Mouse (Mus musculus) lung, embryonic 14.5 days (tissue): ENCODE measurements at regions not wholly inside any gene's neighbourhood (a gene's known extent, or its start where the extent isn't known, plus 50 kb on each side); places are given as distances from the start of the nearest gene placed in this dataset.

ENCODE experiments used
- ATAC-seq: fragments of 200-750 bp; cut with Nextera tagmentation; 2 replicates; pipeline ENCODE4 v1.8.0; 2017; ENCODE audit warnings: mild to moderate bottlenecking, moderate TSS enrichment, moderate library complexity; ENCODE audit not compliant: insufficient read depth
- DNase-seq: peaks from one replicate; pipeline ENCODE4 v3.0.0-alpha.2; 2015
- H3K27ac ChIP-seq: fragments of 300-500 bp; sonication (generic); 2 replicates; pipeline ENCODE4 v1.5.1; 2014; ENCODE audit warnings: low read depth, mild to moderate bottlenecking, moderate library complexity
- H3K27me3 ChIP-seq: fragments of 300-500 bp; sonication (generic); 2 replicates; pipeline ENCODE4 v1.6.1; 2014; ENCODE audit warnings: low read length, control low read depth; ENCODE audit not compliant: insufficient read depth
- H3K36me3 ChIP-seq: fragments of 300-500 bp; sonication (generic); 2 replicates; pipeline ENCODE4 v1.6.1; 2014; ENCODE audit warnings: control low read depth; ENCODE audit not compliant: insufficient read depth
- H3K4me1 ChIP-seq: fragments of 300-500 bp; sonication (generic); 2 replicates; pipeline ENCODE4 v1.6.1; 2014; ENCODE audit warnings: antibody characterized with exemption, control low read depth; ENCODE audit not compliant: insufficient read depth
- H3K4me2 ChIP-seq: fragments of 300-500 bp; sonication (generic); 2 replicates; pipeline ENCODE4 v1.6.1; 2014; ENCODE audit warnings: mild to moderate bottlenecking
- H3K4me3 ChIP-seq: fragments of 300-500 bp; sonication (generic); 2 replicates; pipeline ENCODE4 v1.5.1; 2014; ENCODE audit warnings: low read depth, low read length
- H3K9ac ChIP-seq: fragments of 300-500 bp; sonication (generic); 2 replicates; pipeline ENCODE4 v1.6.1; 2014
- H3K9me3 ChIP-seq: fragments of 300-500 bp; sonication (generic); 2 replicates; pipeline ENCODE4 v1.6.1; 2016; ENCODE audit warnings: low read depth, low read length, control low read depth
- CTCF ChIP-seq: IDR thresholded peaks from 2 replicates; pipeline ENCODE4 v1.5.1; 2016; ENCODE audit warnings: antibody characterized with exemption, low read depth
- WGBS: fragments of 180-500 bp; shearing (Covaris S2); extraction: QIAGEN DNeasy Blood & Tissue Kit; methylation state at CpG from one replicate; pipeline ENCODE4 v1.1.7; 2014; 5-methylcytosine and 5-hydroxymethylcytosine counted together

DNA sequence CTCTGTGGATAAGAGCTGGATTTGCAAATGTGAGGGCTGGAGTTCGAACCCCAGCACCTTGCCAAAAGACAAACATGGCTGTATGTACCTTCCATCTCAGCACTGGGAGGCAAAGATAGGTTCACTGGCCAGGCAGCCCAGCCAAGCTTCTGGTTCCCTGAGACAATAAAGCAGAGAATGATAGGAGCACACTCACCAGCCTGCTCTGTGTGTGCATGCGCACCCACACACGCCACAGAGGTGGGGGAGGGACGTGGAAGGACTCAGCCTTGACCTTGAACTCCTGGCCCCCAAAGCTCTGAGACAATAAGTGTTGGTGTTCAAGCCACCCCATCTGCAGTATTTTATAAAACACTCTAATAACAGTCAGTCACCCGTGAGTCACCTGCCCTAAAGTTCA, 138.1 kb downstream of the Setd4 start:
- no peaks in the 10 kb centered on the region for H3K9me3 ChIP-seq
- H3K27ac ChIP-seq: no peak overlapping the region
- H3K4me3 ChIP-seq: no peak overlapping the region
- no peaks in the 10 kb centered on the region for H3K36me3 ChIP-seq
- TF ChIP-seq CTCF: no peak
- no peak overlapping the region for H3K9ac ChIP-seq
- no peaks in the 10 kb centered on the region for H3K27me3 ChIP-seq
- no peak for ATAC-seq
- H3K4me1 ChIP-seq: peaks cover 11% of the 10 kb centered on the region; the same call in 1 of the 2 replicates
- WGBS: 79% methylated on average over 5 of the region's 5 CpGs
- no peak for DNase-seq
- H3K4me2 ChIP-seq: no peak overlapping the region

DNA sequence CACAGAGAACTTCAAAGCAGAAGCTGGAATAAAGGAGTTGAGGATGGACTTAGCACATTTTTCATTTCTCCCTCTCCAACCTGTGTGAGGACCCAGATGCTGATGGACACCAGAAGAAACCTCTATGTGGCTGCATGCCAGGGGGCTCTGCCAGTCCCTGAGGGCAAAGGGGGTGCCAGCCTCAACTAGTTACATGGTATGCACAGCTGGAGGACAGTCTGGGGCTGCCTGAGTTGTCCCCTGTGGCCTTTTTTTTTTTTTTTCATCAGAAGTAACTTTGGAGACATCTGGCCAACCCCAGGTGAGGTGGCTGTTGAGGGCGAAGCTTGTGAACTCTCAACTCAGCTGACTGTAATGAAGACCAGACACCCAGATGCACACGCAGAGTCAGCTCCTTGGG, 139.0 kb downstream of the Setd4 start:
- 39% methylated on average over 2 of the region's 2 CpGs for WGBS
- DNase-seq (no peak), ATAC-seq (no peak)
- no peak for TF ChIP-seq CTCF
- no peaks in the 10 kb centered on the region for H3K36me3 ChIP-seq
- H3K27ac ChIP-seq: no peak overlapping the region
- H3K4me3 ChIP-seq: no peak overlapping the region
- H3K4me1 ChIP-seq: peaks cover 11% of the 10 kb centered on the region; the same call in 1 of the 2 replicates
- H3K9me3 ChIP-seq: no peaks in the 10 kb centered on the region
- H3K27me3 ChIP-seq: no peaks in the 10 kb centered on the region
- no peak overlapping the region for H3K4me2 ChIP-seq
- no peak overlapping the region for H3K9ac ChIP-seq

DNA sequence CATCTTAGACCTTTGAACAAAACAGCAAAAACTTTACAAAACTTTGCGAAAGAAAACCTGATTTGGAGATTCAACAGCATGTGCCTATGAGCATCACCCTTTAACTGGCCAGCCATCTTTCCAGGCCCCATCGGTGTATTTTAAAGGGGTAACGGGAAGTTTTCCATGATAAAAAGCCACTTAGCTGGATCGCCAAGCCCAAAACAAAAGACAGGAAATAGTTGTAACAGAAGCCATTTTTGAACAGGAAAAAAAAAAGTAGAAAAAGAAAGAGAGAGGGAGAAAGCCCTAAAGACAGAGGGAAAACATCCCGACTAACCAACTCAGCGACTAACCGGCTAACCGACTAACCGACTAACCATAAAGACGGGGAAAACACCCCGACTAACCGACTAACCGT, 140.5 kb downstream of the Setd4 start:
- Histone ChIP-seq H3K36me3 (no peaks in the 10 kb centered on the region), H3K4me2 (no peak overlapping the region), H3K27ac (no peak overlapping the region), H3K9me3 (no peaks in the 10 kb centered on the region), H3K4me1 (peaks cover 15% of the 10 kb centered on the region; the same call in 1 of the 2 replicates), H3K9ac (no peak overlapping the region), H3K4me3 (no peak overlapping the region), H3K27me3 (no peaks in the 10 kb centered on the region)
- ATAC-seq: no peak
- no peak for TF ChIP-seq CTCF
- no peak for DNase-seq
- 83% methylated on average over 13 of the region's 13 CpGs for WGBS

DNA sequence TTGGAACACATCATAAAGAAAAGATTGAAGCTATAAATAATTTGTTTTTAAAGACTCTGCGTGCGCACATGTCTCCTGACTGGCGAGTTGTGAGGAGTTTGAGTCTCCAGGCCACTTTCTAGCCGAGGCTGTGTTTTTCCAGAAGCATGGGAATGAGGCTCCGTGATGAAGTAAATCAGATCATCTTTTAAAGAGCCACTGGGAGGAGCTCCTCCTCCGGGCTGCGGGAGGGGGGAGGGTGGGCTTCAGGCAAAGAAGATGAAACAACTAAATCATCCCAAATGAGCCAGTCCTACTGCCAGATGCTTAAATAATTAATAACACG, 141.6 kb downstream of the Setd4 start:
- Histone ChIP-seq H3K4me3 (no peak overlapping the region), H3K9ac (no peak overlapping the region), H3K4me1 (peaks cover 15% of the 10 kb centered on the region; the same call in 1 of the 2 replicates), H3K36me3 (no peaks in the 10 kb centered on the region), H3K27me3 (no peaks in the 10 kb centered on the region), H3K4me2 (peak overlapping the region; percentile 38), H3K9me3 (no peaks in the 10 kb centered on the region), H3K27ac (no peak overlapping the region)
- ATAC-seq: peak; percentile 19; the same call in 1 of the 2 replicates
- WGBS: 17% methylated on average over 8 of the region's 8 CpGs
- no peak for DNase-seq
- TF ChIP-seq CTCF: no peak

DNA sequence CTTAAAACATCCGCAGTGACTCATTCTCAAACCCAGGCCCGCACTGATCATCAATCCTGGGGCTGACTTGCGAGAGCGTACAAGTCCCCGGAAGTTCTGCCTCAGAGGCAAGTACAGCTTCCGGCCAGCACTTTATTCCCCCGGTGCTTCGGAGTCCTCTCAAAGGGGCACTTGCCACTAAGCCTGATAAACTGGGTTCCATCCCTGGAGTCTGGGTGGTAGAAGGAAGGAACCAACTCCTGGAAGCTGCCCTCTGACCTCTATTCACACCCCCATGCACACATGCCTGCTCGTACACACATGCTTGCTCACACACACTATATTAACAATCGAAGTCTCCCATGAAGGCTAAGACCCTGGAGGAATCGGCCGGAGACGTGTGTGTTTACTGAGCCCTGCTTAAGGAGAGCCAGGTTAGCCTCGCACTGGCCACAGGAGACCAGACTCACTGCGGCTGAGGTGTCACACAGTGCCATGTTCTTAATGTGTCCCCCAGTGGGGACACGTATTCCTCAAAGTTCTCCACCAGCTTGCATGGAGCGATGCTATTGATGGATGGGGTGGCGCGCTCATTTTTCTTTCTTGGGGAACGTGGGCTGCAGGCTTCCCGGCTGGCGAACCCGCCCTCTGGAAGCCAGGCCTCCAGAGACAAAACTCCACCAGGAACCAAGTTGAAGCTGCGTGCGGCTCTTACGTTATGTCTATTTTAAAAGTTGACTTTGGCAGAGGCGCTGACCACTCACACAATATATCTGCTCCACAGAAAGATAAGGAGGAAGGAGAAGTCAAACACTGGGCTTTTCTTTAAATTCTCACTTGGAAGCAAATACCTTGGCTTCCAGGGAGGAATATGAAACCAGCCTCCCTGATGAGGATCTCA, 142.2 kb downstream of the Setd4 start:
- no peak for TF ChIP-seq CTCF
- peak overlapping the region; percentile 38 for H3K4me2 ChIP-seq
- H3K27ac ChIP-seq: peak overlapping the region; percentile 56
- no peaks in the 10 kb centered on the region for H3K9me3 ChIP-seq
- no peak overlapping the region for H3K9ac ChIP-seq
- no peak overlapping the region for H3K4me3 ChIP-seq
- peaks cover 15% of the 10 kb centered on the region; the same call in 1 of the 2 replicates for H3K4me1 ChIP-seq
- H3K27me3 ChIP-seq: no peaks in the 10 kb centered on the region
- WGBS: 20% methylated on average over 27 of the region's 27 CpGs
- no peaks in the 10 kb centered on the region for H3K36me3 ChIP-seq
- ATAC-seq: peak; percentile 57
- DNase-seq: peak; percentile 73

DNA sequence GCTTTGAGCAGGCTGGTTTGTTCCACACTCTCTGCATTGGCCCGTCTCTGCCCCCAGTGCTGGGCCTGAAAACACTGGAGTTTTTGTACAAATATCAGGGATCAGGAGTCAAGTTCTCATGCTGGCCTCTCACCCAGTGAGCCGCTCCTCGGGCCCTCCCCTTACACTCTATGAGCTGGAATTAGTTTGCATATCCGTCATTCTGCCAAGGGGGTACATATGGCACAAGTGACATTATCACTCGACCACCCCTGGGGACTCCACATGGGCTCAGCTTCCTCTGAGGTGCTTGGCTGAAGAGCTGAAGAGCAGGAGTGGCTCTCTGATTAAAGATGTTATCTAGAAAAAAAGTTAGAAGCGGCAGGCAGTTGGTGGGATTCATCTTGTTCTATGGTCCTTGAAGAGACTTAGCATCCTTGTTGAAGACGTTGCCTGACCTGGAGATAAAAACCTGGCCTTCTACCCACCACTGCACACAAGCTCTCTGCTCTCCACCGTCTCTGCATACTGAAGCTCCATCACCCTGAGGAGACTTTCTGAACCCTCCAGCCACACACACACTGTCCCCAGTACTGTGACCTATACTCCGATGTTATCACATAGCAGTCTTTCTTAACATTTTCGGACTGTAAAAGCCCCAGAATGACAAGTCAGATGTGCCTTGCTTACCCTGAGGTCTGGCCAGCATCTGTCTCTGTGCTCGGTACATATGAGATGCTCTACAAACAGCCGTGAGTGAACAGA, 144.2 kb downstream of the Setd4 start:
- TF ChIP-seq CTCF: no peak
- no peak overlapping the region for H3K4me3 ChIP-seq
- H3K36me3 ChIP-seq: no peaks in the 10 kb centered on the region
- H3K4me2 ChIP-seq: no peak overlapping the region
- DNase-seq (no peak), ATAC-seq (no peak)
- H3K9me3 ChIP-seq: no peaks in the 10 kb centered on the region
- no peak overlapping the region for H3K9ac ChIP-seq
- no peaks in the 10 kb centered on the region for H3K27me3 ChIP-seq
- no peak overlapping the region for H3K27ac ChIP-seq
- H3K4me1 ChIP-seq: peaks cover 15% of the 10 kb centered on the region; the same call in 1 of the 2 replicates
- WGBS: 44% methylated on average over 12 of the region's 12 CpGs
